Mouse (Mus musculus) liver, adult 2 months (tissue): Measurements from ENCODE around the gene Ptprs.

Source experiments
- CTCF ChIP-seq: fragments of 200-500 bp; IDR thresholded peaks from 2 replicates; pipeline ENCODE4 v1.5.1; 2011; ENCODE audit warnings: low read depth, low read length, control low read depth
- POLR2A ChIP-seq: fragments of 200-500 bp; IDR thresholded peaks from 2 replicates; pipeline ENCODE4 v1.6.1; 2011; ENCODE audit warnings: low read length, control low read depth; ENCODE audit not compliant: insufficient read depth; ENCODE audit errors: extremely low read depth

DNA sequence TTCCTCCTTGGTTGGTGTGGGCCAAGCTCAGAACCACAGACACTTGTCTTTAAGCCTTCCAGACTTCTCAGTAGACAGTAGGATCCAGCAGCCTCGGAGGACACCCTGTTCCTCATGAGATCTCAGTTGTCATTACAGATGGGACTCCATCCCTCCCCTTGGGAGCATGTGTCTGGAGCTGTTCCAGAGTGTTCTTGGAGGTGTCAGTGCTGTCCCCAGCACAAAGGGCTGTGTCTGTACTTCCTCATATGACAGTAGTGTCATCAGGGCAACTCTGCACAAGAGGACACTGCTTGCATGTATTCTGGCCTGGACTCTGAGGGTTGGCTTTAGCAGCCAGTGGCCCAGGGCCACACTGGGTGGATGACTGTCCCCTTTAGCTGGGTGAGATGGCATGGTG lies 101.4 kb downstream of the Ptprs start:
- no peak for TF ChIP-seq POLR2A
- TF ChIP-seq CTCF = no peak
